Mouse (Mus musculus) hindbrain, embryonic 13.5 days (tissue): ENCODE measurements around the gene Cnih2. TPM values are rescaled to one million over a fixed set of nuclear protein-coding genes. Genes with fewer than 3 reads are reported as not detected.

Experiments used
- ATAC-seq: fragments of 200-750 bp; cut with Nextera tagmentation; 2 replicates; pipeline ENCODE4 v1.8.0; 2017; ENCODE audit warnings: moderate TSS enrichment; ENCODE audit not compliant: low FRiP score
- H3K27ac ChIP-seq: fragments of 300-500 bp; sonication (generic); 2 replicates; pipeline ENCODE4 v1.5.1; 2015; ENCODE audit warnings: inconsistent platforms, mild to moderate bottlenecking, moderate library complexity
- H3K27me3 ChIP-seq: fragments of 300-500 bp; sonication (generic); 2 replicates; pipeline ENCODE4 v1.6.1; 2015; ENCODE audit warnings: mild to moderate bottlenecking, inconsistent platforms
- H3K36me3 ChIP-seq: fragments of 300-500 bp; sonication (generic); 2 replicates; pipeline ENCODE4 v1.6.1; 2015; ENCODE audit warnings: mild to moderate bottlenecking, inconsistent platforms
- H3K4me1 ChIP-seq: fragments of 300-500 bp; sonication (generic); replicated peaks from 2 replicates; pipeline ENCODE4 v1.6.1; 2015; ENCODE audit warnings: inconsistent platforms
- H3K4me2 ChIP-seq: fragments of 300-500 bp; sonication (generic); 2 replicates; pipeline ENCODE4 v1.6.1; 2015; ENCODE audit warnings: inconsistent platforms, mild to moderate bottlenecking, moderate library complexity
- H3K4me3 ChIP-seq: fragments of 300-500 bp; sonication (generic); 2 replicates; pipeline ENCODE4 v1.5.1; 2015; ENCODE audit warnings: mild to moderate bottlenecking, inconsistent platforms
- H3K9ac ChIP-seq: fragments of 300-500 bp; sonication (generic); 2 replicates; pipeline ENCODE4 v1.6.1; 2015; ENCODE audit warnings: mild to moderate bottlenecking, inconsistent platforms
- H3K9me3 ChIP-seq: fragments of 300-500 bp; sonication (generic); 2 replicates; pipeline ENCODE4 v1.6.1; 2016; ENCODE audit warnings: inconsistent platforms
- WGBS: fragments of 180-500 bp; shearing (Covaris S2); methylation state at CpG from one replicate; pipeline ENCODE4 v1.1.7; 2015; 5-methylcytosine and 5-hydroxymethylcytosine counted together
- polyA plus RNA-seq: library from polyadenylated mRNA; unstranded; fragments of >200 nt; fragmentation: Nextera tagmentation; extraction: Ambion mirVana; gene quantifications from 2 replicates; pipeline ENCODE4 v1.2.1, GENCODE M21; 2015

Gene Cnih2
- polyA plus RNA-seq, 1 experiment from 2014 or later: 333 TPM

GRCm38 (mm10) chr19:5049325-5049724 is 49.0 kb downstream of the Cnih2 start:
- no peak overlapping the region for H3K27ac ChIP-seq
- no peak overlapping the region for H3K4me3 ChIP-seq
- no peak overlapping the region for H3K9ac ChIP-seq
- H3K4me1 ChIP-seq: peaks cover 18% of the 10 kb centered on the region
- whole genome bisulfite sequencing: 83% methylated on average over 6 of the region's 6 CpGs
- no peak for ATAC-seq
- peaks cover 54% of the 10 kb centered on the region for H3K36me3 ChIP-seq
- H3K4me2 ChIP-seq: no peak overlapping the region
- H3K27me3 ChIP-seq: peaks cover 50% of the 10 kb centered on the region
- H3K9me3 ChIP-seq: no peaks in the 10 kb centered on the region

DNA sequence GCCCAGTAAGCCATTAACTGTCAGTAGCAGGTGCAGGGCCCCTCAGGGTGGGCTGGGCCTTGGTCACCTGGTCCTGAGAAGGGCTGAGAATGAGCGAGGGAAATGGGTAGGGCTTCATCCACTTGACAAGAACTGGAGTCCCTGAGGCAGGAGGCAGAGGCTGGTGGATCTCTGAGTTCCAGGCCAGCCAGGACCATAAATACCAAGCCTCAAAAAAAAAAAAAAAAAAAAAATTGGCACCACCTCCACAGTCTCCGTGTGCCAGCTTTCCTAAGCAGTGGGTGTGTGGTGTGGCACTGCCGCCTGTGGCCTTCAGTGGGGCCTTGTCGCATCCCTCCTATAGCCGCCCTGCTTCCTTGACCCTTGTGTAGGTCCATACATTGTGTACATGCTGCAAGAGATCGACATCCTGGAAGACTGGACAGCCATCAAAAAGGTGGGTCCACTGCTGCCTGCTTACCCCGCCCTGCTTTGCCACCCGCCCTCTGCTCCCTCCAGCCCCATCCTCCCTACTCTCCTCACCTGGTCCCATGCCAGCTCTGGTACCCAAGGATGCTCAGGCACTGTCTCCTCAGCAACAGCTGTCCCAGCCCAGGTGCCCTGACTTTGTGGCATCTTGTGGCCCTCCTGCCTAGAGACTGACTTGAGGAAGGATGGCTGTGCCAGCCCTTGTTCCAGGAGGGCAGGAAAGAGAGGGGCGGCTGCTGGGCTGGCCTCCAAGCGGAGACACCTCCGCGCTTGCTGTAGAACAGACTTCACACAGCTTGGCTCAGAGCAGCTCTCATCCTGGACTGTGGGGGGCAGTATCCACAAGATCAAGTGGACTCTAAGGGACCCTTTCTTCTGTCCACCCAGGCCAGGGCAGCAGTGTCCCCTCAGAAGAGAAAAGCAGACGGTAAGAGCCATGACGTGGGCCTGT is 49.9 kb downstream of the Cnih2 start:
- Histone ChIP-seq H3K36me3 (peaks cover 63% of the 10 kb centered on the region), H3K27me3 (peaks cover 41% of the 10 kb centered on the region), H3K4me2 (no peak overlapping the region), H3K9me3 (no peaks in the 10 kb centered on the region), H3K27ac (no peak overlapping the region), H3K4me3 (no peak overlapping the region), H3K9ac (no peak overlapping the region), H3K4me1 (peaks cover 18% of the 10 kb centered on the region)
- 83% methylated on average over 14 of the region's 14 CpGs for WGBS
- ATAC-seq: no peak

GRCm38 (mm10) chr19:5045531-5045930 is 52.8 kb downstream of the Cnih2 start:
- Histone ChIP-seq H3K9ac (no peak overlapping the region), H3K4me1 (peaks cover 32% of the 10 kb centered on the region), H3K36me3 (peaks cover 70% of the 10 kb centered on the region), H3K4me2 (no peak overlapping the region), H3K4me3 (no peak overlapping the region), H3K27ac (no peak overlapping the region), H3K9me3 (no peaks in the 10 kb centered on the region), H3K27me3 (peaks cover 12% of the 10 kb centered on the region)
- 83% methylated on average over 4 of the region's 4 CpGs for WGBS
- no peak for ATAC-seq

Other genes starting within 250 kb of the Cnih2 start
- gene Ctsf, start 243.4 kb downstream of the Cnih2 start, polyA plus RNA-seq: 67.3 and 69.7 TPM in 2 replicates
- 1.8 and 2.1 TPM in 2 replicates for gene Actn3, start 220.6 kb downstream of the Cnih2 start, polyA plus RNA-seq
- gene Zdhhc24, start 219.9 kb downstream of the Cnih2 start, polyA plus RNA-seq: 21.8 and 22.0 TPM in 2 replicates
- gene Bbs1, start 191.9 kb downstream of the Cnih2 start, polyA plus RNA-seq: 9.6 and 10.7 TPM in 2 replicates
- 124 and 132 TPM in 2 replicates for gene Dpp3, start 170.2 kb downstream of the Cnih2 start, polyA plus RNA-seq
- gene Peli3, start 155.4 kb downstream of the Cnih2 start, polyA plus RNA-seq: 10.8 and 10.9 TPM in 2 replicates
- gene Mrpl11, start 136.4 kb downstream of the Cnih2 start, polyA plus RNA-seq: 105 and 115 TPM in 2 replicates
- gene Npas4, start 108.2 kb downstream of the Cnih2 start, polyA plus RNA-seq: 0.34 and 0.39 TPM in 2 replicates
- gene Slc29a2, start 74.7 kb downstream of the Cnih2 start, polyA plus RNA-seq: 10.4 and 11.3 TPM in 2 replicates
- 61.2 and 66.0 TPM in 2 replicates for gene B4gat1, start 59.7 kb downstream of the Cnih2 start, polyA plus RNA-seq
- gene AC124502.3, start 59.6 kb downstream of the Cnih2 start, polyA plus RNA-seq: 3.9 and 5.9 TPM in 2 replicates
- gene Brms1, start 57.2 kb downstream of the Cnih2 start, polyA plus RNA-seq: 46.0 and 48.2 TPM in 2 replicates
- 1.1 and 1.5 TPM in 2 replicates for gene Rin1, start 48.0 kb downstream of the Cnih2 start, polyA plus RNA-seq
- gene Cd248, start 30.4 kb downstream of the Cnih2 start, polyA plus RNA-seq: 19.1 and 20.4 TPM in 2 replicates
- gene Tmem151a, start 13.0 kb downstream of the Cnih2 start, polyA plus RNA-seq: 6.2 and 8.4 TPM in 2 replicates
- gene Yif1a, start 10.0 kb downstream of the Cnih2 start, polyA plus RNA-seq: 57.6 and 58.2 TPM in 2 replicates
- gene Rab1b, start 8.6 kb upstream of the Cnih2 start, polyA plus RNA-seq: 234 TPM in 2 replicates
- 73.4 and 76.7 TPM in 2 replicates for gene Klc2, start 20.0 kb upstream of the Cnih2 start, polyA plus RNA-seq
- gene Pacs1, start 174.6 kb upstream of the Cnih2 start, polyA plus RNA-seq: 33.9 TPM in 2 replicates
- 373 and 377 TPM in 2 replicates for gene Sf3b2, start 196.9 kb upstream of the Cnih2 start, polyA plus RNA-seq
- 34.1 and 36.0 TPM in 2 replicates for gene Gal3st3, start 199.8 kb upstream of the Cnih2 start, polyA plus RNA-seq
- gene Catsper1, start 237.2 kb upstream of the Cnih2 start, polyA plus RNA-seq: not detected in 2 replicates